Mouse (Mus musculus) thymus, postnatal 10 days (tissue): ENCODE measurements around the gene Trappc6a.
A peak's percentile ranks its signal among the peaks of the same experiment; 100 is the strongest.

Experiments used
- DNase-seq, 2 experiments: peaks; one replicate each; pipeline ENCODE4 v3.0.0; 2021; ENCODE audit warnings: low spot score in 2 of 2

The Trappc6a gene

DNA sequence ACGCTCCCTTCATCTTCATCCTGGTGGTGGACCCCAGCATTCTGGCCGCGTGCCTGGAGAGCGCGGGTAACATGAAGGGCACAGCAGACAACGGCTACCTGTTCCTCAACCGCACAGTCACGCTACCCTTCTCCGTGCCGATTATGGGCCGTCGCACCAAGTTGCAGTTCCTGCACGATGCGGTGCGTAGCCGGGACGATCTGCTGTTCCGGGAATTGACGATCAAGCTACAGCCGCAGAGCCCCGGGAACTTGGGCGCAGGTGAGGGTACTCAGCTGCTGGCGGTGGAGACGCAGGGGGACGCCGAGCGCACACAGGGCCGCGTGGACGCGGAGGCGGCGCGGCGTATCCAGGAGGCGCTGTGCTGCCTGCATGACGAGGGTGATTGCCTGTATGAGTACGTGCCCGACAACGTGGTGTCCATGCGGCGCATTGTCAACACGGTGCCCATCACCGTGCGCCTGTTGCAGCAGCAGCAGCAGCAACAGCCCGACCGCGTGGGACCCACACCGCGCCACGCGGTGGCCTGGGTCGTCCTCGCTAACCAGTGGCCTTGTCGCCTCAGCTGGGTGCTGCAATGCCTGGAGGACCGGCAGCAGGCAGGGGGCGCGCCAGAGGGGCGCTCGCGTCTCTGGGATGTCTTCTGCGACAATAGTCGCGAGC, 15.7 kb downstream of the Trappc6a start:
- DNase-seq = peak in 1 of 2 experiments; percentile 69

DNA sequence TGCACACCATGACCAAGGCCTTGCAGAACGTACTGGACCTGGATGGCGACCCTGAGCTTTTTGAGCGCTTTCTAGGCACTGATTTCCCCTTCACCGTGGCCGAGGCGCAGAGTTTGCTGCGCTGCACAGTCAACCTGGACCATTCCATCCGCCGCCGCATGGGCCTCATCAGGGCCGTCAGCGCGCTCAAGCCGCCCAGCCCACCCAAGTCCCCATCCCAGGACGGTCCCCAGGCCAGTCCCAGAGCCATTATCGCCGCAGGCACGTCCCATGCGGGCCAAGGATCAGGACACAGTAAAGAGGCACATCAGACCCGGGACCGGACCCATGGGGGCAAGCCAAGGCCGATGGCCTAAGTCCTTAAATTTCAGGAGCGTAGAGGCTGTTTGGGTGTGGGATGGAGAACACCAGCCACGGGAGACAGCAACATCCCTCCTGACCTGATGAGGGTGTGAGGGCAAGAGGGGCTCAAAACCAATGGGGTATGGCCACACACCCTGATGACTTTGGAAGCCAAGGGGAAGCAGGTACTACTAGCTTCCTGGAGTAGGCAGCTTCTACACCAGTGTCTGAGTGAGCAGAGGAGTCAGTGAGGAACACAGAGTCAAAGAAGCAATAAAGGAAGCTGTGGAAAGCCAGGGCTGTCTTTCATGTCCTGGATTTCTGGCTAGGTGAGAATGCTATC, 16.4 kb downstream of the Trappc6a start:
- no peak for DNase-seq

DNA sequence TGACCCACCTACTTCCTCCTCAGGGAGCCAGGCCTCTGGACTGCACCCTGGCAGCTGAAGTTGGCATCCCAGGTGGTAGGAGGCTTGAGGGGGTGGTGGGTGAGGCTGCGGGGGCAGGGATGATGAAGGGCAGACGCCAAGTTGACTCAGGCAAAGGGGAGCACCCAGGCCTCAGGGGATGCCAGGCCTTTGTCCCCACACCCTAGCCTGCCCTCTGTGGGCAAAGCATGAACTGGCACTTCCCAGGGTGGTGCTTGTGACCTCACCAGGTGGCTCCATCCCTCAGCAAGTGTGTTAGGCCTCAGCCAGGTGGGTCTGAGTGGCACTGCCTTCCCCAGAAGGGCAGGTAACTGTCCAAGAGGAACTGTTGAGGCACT, 16.9 kb downstream of the Trappc6a start:
- DNase-seq = no peak

DNA sequence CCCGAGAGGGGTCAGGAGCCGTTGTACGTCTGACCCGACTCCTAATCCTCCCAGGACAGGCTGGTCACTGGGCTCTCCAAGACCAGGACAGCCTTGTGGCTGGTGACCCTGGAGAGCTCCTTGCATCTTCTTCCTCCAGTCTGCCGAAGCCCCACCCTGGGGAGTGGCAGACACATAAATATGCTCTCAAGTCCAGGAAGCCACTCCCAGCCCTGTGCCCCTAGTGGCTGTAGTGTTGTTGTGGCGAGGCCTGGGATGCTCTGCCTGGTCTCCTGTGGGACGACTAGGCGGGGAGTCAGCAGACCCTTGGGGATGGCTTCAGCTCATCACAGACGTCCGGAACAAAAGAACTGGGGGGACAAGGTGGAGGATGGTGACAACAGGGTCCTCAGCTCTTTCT, 22.9 kb downstream of the Trappc6a start:
- DNase-seq = no peak

DNA sequence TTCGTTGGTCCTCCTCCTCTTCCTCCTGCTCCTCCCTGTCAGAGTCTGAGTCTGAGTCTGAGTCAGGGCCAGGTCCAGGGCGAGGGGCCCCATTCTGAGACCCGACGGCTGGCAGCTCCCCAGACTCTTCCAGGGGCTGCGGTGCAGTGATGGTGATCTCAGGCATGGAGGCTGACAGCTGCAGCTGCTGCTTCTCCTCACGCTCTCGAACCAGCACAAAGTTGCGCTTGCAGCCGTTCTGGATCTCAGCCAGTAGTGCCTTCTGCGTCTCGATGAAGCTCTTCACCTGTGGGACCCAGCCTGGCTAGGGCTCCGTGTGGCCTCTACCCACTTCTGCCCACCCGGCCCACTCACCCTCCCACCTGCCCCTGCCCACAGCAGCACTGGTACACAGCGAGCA, 24.0 kb downstream of the Trappc6a start:
- DNase-seq = no peak

DNA sequence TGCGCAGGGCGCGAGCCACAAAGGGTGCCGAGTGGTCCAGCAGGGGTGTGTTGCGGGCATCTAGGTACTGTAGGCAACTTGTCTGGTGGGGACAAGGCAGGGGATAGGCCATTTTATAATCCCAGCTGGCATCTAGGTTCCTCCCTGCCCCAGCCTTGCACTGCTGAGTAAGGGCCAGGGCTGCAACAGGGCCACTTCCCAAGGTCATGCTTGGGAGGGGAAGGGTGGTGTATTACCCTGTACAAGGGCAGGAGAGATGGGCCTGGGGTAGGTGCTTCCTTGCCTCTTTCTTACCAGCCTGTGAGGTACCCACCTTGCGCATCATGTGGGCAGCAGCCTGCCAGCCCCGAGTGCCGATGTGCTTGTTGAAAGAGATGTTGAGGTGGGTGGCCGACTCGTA, 26.5 kb downstream of the Trappc6a start:
- no peak for DNase-seq

DNA sequence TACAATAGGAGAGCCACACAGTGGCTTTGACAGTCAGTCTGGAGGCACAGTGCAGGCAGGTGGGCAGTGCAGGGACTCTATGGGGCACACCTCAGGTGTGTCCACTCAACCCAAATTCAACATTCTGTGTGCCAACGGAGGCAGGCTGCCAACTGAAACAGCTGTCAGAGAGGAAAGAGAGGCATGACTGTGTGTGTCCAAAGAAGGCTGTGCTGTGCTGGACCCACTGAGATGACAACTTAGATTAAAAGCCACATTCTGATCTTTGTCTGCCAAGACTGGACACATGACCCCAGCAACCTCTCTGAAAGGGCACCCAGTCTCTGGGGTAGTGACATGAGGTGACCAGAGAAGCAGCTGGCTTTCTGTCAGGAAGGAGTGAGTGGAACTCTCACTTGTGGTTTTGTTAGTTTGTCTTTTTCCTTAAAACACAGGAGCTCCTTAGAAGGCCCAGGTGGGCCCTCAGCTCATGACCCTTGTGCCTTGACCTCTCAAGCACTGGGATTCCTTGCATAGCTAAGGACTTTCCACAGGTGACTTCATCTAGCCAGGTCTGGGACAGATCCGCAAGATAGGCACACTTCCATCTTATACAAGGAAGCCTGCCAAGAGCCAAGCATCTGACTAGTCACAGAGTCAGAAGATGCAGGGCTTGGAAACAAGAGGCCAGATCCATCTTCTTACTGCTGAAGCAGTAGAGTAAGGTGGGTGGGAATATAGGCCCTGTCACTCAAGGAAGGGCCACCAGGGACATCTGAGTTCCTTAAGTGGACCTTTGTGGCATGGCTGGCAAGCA, 32.8 kb downstream of the Trappc6a start:
- DNase-seq = no peak

DNA sequence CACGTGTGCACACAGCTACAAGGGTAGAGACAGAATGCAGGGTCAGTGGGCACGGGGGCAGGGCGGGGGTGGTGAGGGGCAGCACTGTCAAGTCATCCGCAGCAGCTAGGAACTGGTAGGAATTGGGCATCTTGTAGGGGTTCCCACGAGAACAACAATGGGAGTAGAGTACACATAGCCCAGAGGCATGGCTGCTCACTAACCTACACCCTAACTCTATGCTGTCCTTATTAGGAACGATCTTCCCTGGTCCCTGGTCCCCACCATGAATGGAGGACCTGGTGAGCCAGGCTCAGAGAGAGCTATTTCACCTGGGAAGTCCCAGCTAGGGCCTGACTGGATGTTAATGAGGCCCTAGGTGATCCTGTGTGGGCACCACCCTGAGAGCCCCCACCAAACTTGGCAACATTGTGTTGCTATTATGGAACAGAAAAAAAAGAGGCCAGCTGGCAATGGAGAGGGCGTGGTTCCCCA, 33.5 kb downstream of the Trappc6a start:
- DNase-seq = no peak

DNA sequence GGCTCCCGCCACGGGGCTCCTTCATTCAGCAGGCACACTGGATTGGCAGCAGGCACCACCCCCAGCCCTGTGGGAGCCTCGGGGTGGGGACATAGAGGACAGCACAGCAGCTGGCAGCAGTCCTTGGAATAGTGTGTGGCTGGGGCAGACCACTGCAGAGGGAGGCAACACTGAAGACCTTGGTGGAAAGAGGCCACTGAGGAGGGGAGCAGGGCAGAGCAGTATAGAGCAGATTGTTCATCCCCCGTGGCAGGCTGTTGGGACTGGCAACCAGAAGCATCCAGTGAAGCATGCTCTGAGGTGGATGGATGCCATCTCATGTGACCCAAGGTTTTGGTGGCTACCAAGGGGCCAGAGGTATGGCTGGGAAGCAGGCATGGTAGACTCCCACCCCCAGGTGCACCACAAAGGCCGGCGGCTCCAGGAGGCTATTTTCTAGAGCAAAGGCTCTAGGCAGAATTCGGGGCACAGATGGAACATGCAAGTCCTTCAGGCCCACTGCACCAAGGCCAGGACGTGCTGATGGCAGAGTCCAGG, 34.0 kb downstream of the Trappc6a start:
- DNase-seq = no peak

DNA sequence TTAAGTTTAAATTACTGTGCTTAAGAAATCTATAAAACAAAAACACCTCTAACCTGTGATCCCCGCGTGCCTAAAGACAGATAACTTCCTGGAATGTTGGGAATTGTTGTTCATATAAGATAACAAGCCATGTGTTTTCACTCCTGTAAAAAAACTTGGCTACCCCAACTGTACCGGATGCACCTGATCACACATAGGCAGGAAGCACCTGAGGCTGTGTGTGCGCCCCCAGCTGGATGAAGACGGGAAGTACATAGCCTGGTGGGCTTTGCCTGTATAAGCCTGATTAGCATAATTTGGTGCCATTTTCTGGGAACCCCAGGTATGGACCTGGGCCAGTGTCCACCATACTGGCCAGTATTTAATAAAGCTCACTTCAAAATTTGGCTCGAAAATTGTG, 35.4 kb downstream of the Trappc6a start:
- DNase-seq = peak; percentile 57 to 65

DNA sequence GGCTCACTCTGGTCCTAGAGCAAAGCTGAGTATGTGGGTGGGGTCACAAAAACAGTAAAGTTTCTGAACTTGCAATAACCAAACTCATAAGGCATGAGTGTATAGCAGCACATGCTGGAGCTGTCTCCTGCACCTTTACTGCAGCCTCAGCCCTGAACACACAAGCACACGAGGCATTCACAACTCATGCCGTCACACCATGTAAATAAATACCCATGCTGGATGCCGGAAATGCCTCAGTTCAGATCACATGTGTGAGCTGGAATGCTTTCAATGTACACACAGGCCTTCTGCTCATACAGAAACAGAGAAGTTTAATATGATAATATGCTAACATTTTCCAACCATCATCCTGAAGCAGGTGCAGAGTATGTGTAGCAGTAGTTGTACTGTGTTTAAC, 37.8 kb downstream of the Trappc6a start:
- no peak for DNase-seq

DNA sequence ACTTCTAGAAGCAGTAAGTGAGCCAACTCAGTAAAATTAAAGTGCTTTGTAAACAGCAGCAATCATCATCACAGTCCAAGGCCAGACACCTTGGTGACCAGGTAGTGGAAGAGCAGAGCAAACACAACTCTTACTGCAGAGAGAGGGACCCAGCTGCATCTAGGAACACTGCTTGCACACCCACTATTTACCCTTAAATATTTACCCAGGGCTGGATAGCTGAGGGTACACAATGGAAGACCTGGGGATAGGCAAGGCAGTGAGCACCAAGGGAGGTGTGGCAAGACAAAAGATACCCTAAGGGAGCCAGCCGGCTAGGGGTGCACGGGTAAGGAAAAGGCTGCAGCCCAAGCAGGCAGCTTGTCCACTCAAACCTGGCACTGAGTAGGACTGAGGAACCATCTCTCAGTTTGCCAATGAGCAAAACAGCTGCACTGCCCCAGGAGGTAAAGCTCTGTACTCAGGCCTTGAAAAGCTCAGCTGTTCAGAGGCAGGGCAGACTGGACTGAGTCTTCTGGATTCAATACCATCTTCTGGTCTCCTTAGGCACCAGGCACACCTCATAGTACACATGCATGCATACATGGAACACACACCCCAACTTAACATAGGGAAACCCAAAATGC, 39.3 kb downstream of the Trappc6a start:
- no peak for DNase-seq

DNA sequence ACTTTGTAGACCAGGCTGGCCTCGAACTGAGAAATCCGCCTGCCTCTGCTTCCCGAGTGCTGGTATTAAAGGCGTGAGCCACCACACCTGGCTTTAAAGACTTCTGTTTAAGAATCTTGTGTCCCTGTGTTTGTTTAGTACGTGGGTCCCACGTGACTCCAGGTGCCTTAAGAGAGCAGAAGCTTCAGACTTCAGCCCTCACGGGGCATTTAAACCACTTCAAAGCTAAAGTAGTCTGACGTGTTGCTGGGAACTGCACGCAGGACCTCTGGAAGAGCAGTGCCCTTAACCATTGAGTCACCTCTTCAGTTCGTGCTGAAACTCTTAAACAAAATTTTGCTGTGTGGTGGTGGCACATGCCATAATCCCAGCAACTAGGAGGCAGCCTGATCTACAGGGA, 41.2 kb downstream of the Trappc6a start:
- no peak for DNase-seq

DNA sequence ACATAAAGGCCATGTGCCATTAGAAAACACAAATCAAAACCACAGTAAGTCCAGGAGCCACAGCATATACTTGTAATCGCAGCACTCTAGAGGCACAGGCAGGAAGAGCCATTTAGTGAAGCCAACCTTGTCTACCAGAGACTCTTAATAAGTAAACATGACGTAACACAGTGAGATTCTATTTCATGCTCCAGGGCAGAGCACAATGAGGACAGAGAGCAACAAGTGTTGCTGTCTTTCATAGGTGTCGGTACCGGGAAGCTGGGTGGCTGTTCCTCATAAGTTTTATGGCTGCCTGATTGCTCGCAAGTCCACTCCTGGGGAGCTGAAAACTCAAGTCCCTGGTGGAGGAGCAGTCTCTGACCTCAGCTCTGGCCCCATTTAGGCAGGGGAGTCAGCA, 43.4 kb downstream of the Trappc6a start:
- DNase-seq = no peak

DNA sequence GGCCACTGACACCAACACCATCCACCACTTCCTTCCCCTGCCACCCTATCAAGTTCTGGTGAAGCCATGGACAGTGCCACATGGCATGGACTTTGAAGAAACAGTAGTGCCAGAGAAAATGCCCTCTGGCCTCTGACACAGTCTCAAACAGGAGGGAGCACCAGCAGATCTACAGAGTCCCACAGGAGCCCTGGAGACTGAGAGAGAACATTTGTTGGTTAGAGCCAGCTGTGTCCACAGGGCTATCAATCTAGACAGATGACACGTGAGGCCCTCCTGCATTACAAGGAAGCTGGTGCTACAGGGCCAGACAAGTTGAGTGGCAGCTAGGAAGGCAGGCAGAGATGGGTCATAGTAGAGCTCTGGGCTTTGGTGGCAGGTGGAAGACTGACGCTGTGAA, 44.2 kb downstream of the Trappc6a start:
- no peak for DNase-seq

DNA sequence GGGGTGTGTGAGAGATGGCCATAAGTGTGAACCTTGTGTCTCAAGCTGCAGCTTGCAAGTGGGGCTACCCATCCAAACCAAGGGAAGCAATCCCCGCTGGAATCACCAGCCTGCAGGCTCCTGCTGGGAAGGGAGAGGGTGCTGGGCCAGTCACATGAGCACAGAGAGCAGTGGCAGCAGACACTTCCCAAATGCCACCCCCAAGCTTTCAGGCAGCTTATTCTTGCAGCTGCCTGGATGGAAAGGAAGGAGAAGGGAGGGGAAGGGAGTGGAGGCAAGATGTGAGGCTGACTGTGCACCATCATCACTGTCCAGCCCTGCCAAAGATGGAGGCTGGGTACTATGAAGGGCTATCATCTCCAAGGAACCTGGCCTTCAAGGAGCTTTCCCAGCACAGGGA, 46.0 kb downstream of the Trappc6a start:
- no peak for DNase-seq

DNA sequence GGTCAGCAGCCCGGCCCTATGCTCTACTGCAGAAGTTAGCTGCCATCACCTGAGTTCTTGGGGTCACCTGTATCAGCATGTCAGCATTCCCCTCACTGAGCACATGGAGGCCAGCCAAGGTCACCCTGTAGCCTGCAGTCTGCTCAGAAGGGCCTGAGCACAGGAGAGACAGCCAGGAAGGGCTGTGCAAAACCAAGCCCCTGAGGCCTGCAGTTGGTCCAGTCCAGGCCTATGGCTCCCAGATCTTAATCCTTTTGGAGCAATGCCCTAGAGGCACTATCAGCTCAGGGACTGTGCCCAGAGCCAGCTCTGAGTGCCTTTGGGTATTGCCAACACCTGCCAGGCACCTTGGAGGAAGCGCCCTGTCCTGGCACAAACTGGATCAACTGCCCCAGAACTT, 48.9 kb downstream of the Trappc6a start:
- no peak for DNase-seq

DNA sequence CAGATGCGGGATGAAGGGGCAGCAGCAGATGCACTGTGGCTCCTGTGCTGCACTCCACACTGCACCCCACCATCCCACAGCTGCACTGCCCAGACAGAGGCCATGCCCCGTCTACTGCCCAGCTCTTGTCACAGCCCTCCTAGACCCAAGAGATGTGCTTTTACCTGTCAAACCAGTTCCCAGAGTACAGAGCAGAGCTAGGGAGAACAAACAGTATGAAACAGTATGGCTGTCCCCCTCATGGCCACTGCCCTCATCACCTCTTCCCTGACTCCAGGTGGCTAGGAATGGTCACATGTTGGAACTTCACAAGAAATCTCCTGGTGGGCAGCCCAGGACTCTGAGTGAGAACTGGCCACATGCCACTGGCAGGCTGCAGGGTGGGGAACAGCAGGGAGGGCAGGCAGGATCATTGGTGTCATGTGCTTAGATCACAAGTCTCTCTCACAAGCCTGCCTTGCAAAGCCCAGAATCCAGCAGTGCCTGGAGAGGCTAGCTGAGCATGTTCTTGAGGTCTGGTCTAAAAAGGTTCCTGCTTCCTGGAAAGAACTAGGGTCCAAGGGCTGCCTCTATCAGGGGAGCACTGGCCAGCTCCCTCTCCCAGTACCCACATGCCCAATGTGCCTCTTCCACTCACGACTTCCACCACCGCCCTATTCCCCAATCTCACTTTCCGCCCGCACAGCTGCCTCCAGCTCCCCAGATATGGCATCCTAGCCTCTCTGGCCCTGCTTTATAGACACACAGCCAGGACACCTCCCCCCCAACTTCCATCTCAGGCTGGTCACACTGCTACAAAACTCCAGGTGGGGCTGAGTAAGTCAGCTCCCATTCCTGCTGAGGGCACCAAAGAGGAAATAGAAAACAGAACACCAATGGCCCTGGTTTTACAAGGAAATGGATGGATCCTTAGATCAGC, 50.0 kb downstream of the Trappc6a start:
- DNase-seq = no peak

DNA sequence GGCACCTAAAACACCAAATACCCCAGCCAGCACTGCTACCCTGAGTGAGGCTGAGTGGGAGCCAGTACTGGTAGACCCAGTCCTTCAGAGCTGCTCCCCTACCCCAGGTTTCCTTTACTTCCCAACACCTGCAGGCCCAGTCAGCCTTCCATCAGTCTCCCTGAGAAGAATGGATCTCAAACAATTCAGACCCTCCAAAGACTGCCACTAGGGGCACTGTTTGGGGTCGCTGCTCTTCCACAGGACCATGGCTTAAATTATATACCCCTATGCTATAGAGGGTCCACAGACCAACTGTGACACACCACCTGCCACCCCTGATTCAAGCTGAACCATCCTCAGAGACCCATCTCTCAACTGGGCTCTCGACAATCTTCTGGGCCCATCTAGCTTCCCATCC, 50.8 kb downstream of the Trappc6a start:
- peak in 1 of 2 experiments; percentile 29 for DNase-seq

DNA sequence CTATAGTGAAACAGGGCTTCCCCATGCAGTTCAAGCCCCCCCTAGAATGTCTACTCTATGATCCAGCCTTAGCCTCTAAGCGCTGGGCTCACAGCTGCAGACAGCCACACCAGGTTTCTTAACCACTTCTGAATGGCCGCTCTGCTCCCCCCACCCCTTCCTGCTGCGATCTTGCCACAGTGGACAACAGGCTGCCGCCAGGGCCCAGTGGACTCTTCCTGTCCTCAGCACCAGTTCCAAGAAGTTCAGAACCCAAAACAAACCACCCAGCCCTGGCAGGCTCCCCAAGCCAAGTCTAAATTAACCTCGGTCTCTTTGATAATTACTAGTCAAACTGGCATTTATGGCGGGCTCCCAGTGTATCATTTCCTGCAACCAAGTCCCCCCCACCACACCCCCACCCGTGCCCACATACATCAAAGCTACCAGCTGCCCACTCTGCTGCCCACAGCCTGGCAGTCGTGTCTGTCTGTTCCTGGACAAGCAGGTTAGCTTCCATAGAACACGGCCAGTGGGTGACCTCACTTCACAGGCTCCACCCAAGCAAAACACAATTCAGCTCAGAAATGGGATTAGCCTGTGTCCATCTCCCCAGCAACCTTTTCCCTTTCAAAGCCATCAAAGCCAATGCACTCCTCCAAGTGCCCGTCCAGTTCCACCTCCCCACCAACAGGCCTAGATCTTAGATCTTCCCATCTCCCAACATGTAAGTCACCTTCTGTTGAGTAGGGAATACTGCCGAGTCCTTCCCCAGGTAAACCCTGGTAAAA, 52.5 kb downstream of the Trappc6a start:
- no peak for DNase-seq
